Mouse (Mus musculus) E14TG2a.4 (cell line): ENCODE measurements around the gene Vps25.
A peak's percentile ranks its signal among the peaks of the same experiment; 100 is the strongest.

ENCODE experiments used
- H3K27me3 ChIP-seq: 2 replicates; pipeline ENCODE4 v1.6.1; 2014; ENCODE audit warnings: low read length, control low read depth; ENCODE audit not compliant: insufficient read depth
- H3K36me3 ChIP-seq: 2 replicates; pipeline ENCODE4 v1.6.1; 2014; ENCODE audit warnings: low read length, control low read depth; ENCODE audit not compliant: insufficient read depth
- H3K4me1 ChIP-seq: replicated peaks from 2 replicates; pipeline ENCODE4 v1.6.1; 2014; ENCODE audit warnings: low read depth, low read length, control low read depth
- H3K4me3 ChIP-seq: replicated peaks from 2 replicates; pipeline ENCODE4 v1.5.1; 2014; ENCODE audit warnings: mild to moderate bottlenecking, low read length
- H3K9me3 ChIP-seq: 2 replicates; pipeline ENCODE4 v1.6.1; 2014; ENCODE audit warnings: low read length, control low read depth
- CTCF ChIP-seq: conservative IDR thresholded peaks from 2 replicates; pipeline ENCODE4 v1.5.1; 2014; ENCODE audit warnings: low read length
- NANOG ChIP-seq: IDR thresholded peaks from 2 replicates; pipeline ENCODE4 v1.6.1; 2014; ENCODE audit warnings: borderline replicate concordance, low read length, mixed read lengths
- POU5F1 ChIP-seq: IDR thresholded peaks from 2 replicates; pipeline ENCODE4 v1.6.1; 2014; ENCODE audit warnings: low read length, borderline replicate concordance

Gene Vps25

GRCm38 (mm10) chr11:101295191-101295590 is 41.7 kb downstream of the Vps25 start:
- H3K4me1 ChIP-seq: peaks cover 12% of the 10 kb centered on the region
- peaks cover 97% of the 10 kb centered on the region for H3K36me3 ChIP-seq
- no peak overlapping the region for H3K4me3 ChIP-seq
- H3K27me3 ChIP-seq: no peaks in the 10 kb centered on the region
- no peaks in the 10 kb centered on the region for H3K9me3 ChIP-seq
- TF ChIP-seq NANOG (no peak), CTCF (no peak), POU5F1 (no peak)

- H3K36me3 ChIP-seq: peaks cover 44% of the 10 kb centered on the region
- H3K4me3 ChIP-seq: peak overlapping the region; percentile 98
- H3K27me3 ChIP-seq: no peaks in the 10 kb centered on the region
- H3K4me1 ChIP-seq: peaks cover 15% of the 10 kb centered on the region
- H3K9me3 ChIP-seq: no peaks in the 10 kb centered on the region
- no peak for TF ChIP-seq NANOG
- TF ChIP-seq CTCF: peak; percentile 15
Measured at GRCm38 (mm10) chr11:101300881-101301280, 47.4 kb downstream of the Vps25 start.

DNA sequence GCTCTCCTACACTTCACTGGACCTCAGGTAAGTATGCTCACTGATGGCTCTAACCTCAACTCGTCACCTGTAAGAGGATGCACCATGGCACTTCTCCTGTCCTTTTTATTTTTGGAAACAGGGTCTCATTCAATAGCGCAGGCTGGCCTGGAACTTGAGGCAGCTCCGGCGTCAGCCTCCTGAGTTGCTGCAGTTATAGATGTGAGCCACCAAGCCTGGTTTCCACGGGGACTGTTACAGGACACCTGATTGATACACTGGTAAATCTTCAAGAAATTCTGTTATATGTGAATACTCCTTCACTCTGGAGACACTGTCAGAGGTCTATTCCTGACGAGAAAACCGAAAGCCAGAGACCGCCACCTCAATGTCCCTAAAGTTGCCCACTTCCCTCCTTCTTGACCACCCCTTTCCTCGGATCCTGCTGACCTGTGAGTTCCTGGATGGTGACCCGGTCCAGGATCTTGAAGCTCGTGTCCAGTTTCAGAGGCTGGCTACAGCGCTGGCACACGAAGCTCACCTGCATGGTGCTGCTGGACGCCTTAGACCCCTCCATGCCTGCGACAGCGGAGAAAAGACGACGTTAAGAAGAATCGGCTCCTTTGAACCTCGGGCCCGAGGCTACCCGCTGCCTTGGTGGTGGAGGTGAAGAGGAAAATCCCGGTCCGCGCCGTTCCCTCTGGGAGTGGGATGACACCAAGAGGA is 47.9 kb downstream of the Vps25 start:
- H3K36me3 ChIP-seq: peaks cover 38% of the 10 kb centered on the region
- H3K4me1 ChIP-seq: peaks cover 18% of the 10 kb centered on the region
- peak overlapping the region; percentile 98 for H3K4me3 ChIP-seq
- no peak for TF ChIP-seq NANOG
- TF ChIP-seq CTCF: no peak
- no peak for TF ChIP-seq POU5F1
- no peaks in the 10 kb centered on the region for H3K9me3 ChIP-seq
- no peaks in the 10 kb centered on the region for H3K27me3 ChIP-seq

DNA sequence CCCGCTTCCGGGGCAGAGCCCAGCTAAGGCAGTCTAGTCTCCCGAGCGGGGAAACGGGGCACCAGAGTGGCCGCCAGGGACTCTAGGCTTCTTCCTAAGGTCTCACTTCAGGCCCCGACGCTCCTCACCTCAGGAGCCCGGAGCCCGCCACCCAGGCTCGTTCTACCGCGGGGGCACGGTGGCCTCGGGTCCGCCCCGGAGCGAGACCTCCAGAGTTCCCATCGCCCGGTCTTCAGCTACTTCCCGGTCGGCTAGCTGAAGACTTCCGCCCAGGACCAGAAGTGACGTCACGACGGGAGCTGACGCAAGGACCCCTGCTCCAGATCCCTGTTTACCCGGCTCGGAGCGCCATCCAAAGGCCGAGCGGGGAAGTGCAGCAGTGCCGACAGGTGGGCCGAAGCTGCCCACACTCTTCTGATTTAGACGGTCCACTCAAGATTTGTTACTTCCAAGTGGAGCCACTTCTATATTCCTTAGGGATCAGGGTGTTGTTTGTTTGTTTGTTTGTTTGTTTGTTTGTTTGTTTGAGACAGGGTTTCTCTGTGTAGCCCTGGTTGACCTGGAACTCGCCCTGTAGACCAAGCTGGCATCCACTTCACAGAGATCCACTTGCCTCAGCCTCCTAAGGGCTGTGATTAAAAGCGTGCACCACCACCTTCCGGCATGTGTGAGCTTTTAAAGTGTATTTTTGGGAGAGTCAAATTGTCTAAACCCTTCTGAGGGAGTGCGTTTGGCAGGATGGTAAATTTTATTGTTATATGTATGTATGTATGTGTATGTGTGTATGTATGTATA is 48.7 kb downstream of the Vps25 start, which contains the start of gene Becn1:
Becn1 (minus strand) TSS at position 283 of the 795 bp plus-strand sequence.
- H3K27me3 ChIP-seq: no peaks in the 10 kb centered on the region
- peaks cover 31% of the 10 kb centered on the region for H3K36me3 ChIP-seq
- no peak for TF ChIP-seq POU5F1
- peak; percentile 98 for TF ChIP-seq CTCF
- no peaks in the 10 kb centered on the region for H3K9me3 ChIP-seq
- peaks cover 26% of the 10 kb centered on the region for H3K4me1 ChIP-seq
- H3K4me3 ChIP-seq: peak within 1 kb of the TSS; percentile 98

- Histone ChIP-seq H3K27me3 (0 out of 2 replicates have a peak, but pooled peaks cover 2% of the 10 kb centered on the region), H3K4me3 (no peak overlapping the region), H3K9me3 (no peaks in the 10 kb centered on the region), H3K4me1 (peaks cover 24% of the 10 kb centered on the region), H3K36me3 (no peaks in the 10 kb centered on the region)
- TF ChIP-seq NANOG (peak; percentile 57; the same call in 1 of the 2 replicates), POU5F1 (no peak; the same call in 1 of the 2 replicates)
Measured at GRCm38 (mm10) chr11:101307744-101308143, 54.2 kb downstream of the Vps25 start.
